Mouse (Mus musculus) ovary, postnatal 10 days (tissue): Measurements from ENCODE around the gene Usp2.

Experiments
- DNase-seq: peaks from one replicate; pipeline ENCODE4 v3.0.0; 2022; ENCODE audit warnings: low spot score

The Usp2 gene

GRCm38 (mm10) chr9:44046426-44046825 lies 20.4 kb upstream of the Usp2 start:
- no peak for DNase-seq

GRCm38 (mm10) chr9:44047071-44047470 lies 19.8 kb upstream of the Usp2 start:
- no peak for DNase-seq

GRCm38 (mm10) chr9:44047571-44048490 lies 19.0 kb upstream of the Usp2 start:
- DNase-seq = no peak

DNA sequence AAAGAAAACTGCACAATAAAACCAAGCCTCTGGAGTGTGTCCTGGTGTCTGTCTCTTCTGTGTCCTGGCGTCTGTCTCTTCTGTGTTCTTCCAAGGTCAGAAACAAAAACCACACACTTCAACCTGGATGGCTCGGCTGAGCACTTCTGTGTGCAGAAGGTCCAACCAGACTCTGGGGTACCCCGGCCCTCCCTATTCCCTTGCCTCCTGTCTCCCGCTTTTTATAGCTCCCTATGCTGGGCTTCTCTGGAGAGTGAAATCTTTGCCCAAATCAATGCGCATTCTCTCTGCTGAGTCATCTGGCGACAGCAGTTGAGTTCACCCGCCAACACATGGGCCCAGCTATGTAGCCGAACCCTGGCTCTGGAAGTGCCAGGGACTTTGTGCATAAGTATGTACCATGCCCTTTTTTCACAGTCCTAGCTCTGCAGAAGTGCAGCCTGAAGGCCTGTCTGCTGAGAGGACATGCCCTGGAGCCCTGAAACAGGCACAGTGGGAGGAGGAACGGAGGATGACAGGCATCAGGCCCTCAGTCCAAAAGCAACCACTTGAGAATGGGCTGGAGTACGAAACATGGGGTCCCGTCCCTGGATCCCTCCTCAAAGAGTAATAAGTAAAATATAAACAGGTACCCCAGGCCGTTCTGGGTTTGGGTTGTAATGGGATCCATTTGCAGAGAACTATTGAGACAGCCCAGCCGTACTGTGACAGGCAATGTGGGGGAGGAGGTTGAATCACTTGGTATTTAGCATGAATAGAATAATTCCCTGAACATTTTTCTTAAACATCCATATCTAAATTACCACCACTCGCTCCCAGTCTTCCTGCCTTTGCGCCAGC lies 18.1 kb upstream of the Usp2 start:
- DNase-seq = no peak

DNA sequence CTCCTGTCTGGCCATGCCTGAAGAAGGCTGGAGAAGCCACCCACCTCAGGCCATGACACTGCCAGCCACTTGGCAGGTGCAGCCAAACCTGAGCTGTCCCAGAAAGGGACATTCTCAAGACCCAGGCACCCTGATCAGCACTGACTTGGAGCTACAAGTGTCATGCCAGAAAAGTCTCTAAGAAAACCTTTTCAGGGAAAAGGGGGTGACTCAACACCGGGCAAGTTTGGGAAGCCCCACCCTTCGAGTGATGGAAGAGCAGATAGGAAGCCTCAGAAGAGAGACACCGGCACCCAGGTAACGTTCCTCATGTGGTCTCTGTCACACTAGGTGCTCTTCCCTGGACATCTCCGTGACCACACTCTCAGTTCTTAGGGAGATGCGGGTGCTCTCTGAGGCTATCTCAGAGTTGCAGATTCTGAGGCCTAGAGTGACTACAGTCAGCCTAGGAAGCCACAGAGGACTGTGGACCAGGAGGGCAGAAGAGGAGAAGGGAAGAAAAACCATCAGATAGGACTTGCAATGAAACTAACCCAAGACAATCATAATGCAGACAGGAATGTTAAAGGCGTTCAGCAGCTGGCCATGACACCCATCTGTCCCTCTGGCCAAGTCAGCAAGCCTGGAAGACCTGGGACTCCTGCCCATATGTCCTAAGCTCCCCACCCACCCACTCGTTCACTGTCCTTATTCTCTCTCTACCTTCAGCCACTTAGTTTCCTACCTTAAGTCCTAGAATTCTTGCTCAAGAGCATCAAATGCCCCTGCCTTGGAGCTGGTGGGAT lies 17.2 kb upstream of the Usp2 start:
- DNase-seq = no peak

DNA sequence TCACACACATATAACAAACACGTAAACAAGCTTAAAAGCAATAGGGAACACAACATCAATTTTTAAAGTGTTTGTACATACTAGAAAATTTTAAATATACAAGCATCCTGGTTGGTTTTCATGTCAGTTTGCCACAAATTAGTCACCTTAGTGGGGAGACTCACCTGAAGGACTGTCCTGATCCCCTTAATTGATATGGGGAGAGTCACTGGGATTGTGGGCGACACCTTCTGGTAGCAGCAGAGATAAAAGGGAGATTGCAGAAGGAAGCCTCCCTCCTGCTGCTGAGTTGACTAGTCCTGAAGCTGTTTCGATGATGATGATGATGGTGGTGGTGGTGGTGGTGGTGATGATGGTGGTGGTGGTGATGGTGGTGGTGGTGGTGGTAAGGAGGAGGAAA lies 14.0 kb upstream of the Usp2 start:
- no peak for DNase-seq

DNA sequence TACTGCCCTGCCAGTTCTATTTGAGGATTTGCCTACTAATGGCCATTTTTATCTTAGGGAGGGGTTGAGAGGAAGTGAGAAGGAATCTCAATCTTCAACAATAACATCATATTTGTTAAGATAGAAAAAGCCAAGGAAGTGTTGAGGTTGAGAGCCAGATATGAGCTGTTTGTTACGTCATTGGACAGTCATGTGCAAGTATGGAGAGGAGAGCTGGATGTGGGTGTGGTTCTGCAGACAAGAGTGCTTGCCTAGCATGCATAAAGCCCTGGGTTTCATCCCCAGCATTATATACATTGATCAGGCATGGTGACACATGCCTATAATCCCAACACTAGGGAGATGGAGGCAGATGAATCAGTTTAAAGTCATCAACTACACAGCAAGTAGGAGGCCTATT lies 12.9 kb upstream of the Usp2 start:
- no peak for DNase-seq

GRCm38 (mm10) chr9:44058606-44059005 lies 8.2 kb upstream of the Usp2 start:
- no peak for DNase-seq

DNA sequence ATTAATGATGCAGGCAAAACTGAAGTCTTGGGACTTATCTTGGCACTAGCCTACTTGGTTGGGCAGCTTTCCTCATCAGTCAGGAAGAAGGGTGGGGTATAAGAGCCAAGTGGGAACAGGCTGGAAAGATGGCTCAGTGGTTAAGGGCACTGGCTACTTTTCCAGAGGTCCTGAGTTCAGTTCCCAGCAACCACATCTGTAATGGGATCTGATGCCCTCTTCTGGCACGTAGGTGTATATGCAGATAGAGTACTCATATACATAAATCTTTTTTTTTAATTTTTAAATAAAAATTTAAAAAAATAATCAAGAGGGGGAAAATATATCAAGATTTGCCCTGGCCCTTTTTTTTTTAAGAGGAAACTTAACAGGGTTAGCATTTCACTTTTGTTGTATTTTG lies 1.6 kb upstream of the Usp2 start:
- DNase-seq = no peak

- no peak for DNase-seq
Measured at GRCm38 (mm10) chr9:44067241-44067959, 579 bp downstream of the Usp2 start.

DNA sequence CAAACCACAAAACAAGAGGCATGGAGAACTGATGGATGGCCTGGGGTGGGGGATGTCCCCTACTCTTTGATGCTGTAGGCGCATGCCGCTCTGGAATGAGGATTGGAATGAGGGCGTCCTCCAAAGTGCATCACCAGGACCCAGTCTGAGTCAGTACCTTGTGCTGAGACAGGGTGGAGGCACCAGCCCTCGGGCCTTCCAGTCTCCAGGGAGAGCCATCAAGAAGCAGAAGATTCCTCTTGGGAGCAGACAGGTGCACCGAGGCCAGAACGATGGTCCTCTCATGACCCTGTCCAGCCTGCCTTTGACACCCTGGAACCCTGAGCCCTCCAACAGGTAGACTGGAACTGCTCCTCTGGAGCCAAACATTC lies 1.1 kb downstream of the Usp2 start:
- no peak for DNase-seq

DNA sequence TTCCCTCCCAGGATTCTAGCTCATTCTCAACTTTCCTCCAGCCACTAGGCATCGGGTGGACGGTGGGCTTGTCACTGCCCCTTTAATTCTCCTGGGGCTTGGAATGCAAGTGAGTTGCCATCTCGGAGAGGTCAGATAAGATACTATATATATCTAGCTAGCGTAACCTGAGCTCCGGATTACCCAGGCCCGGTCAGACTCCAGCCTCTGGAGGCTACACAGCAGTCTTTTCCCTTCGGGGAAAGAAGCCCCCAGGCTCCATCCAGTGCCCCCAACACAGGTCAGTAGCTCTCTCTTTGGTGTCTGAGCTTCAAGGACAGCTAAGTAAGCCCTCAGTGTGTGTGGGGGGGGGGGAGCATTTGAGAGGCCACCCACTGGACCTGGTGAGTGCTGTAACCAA lies 2.4 kb downstream of the Usp2 start:
- no peak for DNase-seq

GRCm38 (mm10) chr9:44070113-44070843 lies 3.5 kb downstream of the Usp2 start:
- DNase-seq = no peak

DNA sequence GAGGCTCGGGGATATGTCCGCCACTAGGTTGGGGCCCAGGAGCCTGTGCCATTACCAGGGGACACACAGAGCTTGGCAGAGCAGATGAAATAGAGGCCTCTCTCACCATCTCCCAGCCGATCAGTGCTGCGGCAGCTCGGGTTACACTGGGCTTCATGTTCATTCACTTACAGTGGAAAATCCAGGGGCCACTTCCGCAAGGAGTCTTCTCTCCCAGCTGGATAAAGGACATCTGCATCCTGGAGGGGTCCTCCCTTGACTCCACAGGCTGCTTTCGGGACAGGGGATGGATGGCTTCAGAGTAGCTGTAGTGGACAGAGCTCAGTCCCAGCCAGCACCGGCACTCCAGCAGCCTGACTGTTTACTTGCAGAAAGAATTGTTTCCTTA lies 4.0 kb downstream of the Usp2 start:
- DNase-seq = no peak

DNA sequence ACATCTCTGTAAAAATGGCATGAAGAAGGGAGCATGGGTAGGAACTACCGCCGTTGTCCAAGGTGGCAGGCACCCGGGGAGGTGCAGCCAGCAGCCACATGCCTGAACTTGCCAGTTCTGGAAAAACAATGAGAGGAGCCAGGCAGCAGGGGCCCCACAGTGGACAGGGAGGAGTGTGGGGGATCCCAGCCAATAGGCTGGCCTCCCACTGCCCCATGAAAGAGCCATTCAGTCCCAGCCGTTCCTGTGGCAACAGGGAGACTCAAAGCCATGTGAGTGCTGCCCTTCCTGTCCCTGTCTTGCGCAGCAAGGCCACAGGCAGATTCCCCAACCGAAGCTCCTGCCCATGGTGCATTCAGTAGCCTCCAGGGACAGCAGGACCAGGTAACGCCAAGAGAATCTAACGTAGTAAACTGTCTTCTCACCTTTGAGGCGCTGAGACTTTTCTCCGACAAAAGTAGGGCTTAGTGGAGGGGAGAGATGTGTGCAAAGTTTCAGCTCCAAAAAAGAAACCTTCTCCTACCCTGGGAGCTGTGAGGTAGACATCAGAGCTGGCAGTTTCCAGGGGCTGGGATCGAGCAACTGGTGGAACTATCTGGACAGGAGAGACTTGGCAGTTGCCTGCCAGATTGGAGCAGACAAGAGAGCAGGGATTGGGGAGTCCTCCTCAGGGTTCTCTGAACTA lies 5.2 kb downstream of the Usp2 start:
- no peak for DNase-seq

GRCm38 (mm10) chr9:44072599-44072915 lies 5.7 kb downstream of the Usp2 start:
- no peak for DNase-seq

GRCm38 (mm10) chr9:44073115-44073514 lies 6.3 kb downstream of the Usp2 start:
- DNase-seq = no peak

DNA sequence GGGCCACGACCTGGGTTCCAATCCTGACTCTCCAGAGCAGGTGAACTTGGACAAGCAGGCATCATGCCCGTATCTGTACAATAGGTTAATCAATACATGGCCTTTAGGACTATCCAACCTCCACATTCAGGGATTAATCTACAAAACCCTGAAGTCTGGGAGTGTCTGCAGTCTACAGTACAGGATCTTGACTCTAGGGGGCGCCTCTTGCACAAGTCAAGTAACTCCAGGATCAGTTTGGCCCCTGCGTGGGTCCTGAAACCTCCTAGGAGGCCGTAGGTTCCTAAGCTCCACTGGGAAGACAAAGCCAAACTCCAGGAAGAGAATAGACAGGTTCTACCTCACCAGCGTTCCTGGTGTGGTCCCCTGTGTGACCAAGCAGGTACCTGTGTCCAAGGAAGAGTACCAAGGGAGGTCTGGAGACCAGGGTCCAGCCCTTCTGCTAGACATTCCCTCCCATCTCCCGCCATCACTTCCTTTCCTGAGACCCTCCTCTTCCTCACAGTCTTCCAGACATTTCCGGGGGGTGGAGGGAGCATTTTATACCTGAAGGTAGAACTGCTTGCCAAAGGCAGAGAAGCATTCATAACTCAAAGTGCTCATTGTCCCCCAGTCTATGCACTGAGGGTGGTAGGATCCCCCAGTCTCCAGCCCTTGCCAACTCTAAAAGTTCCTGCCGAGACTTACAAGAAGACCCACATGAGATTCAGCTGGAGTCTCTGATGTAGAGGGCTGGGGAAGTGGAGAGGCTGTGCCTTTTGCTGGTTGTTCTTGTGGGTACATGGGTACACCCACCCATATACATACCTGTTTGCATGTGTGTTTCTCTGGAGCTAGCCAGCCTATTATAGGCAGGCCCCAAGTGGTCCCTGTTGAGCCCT lies 7.8 kb downstream of the Usp2 start:
- DNase-seq = no peak

- no peak for DNase-seq
Measured at GRCm38 (mm10) chr9:44075276-44075995, 8.6 kb downstream of the Usp2 start.
